Mouse (Mus musculus) heart, postnatal 25 days (tissue): Measurements from ENCODE around the gene Itih4. TPM values are rescaled to one million over a fixed set of nuclear protein-coding genes. Genes with fewer than 3 reads are reported as not detected.
A peak's percentile ranks its signal among the peaks of the same experiment; 100 is the strongest.

ENCODE experiments used
- DNase-seq: peaks from one replicate; pipeline ENCODE4 v3.0.0; 2022; ENCODE audit warnings: low spot score
- intact Hi-C: fragments of 180-260 bp; cut with DNase I; formaldehyde crosslinking; loops from one replicate; pipeline ENCODE4 v1.15.1; 2025
- total RNA-seq, 2 experiments: library from RNA; stranded (reverse); gene quantifications; 2 replicates each; pipeline ENCODE4 v1.2.3; 2021

The Itih4 gene
- total RNA-seq, 2 experiments from 2014 or later: 4.8 to 6.9 TPM

DNA sequence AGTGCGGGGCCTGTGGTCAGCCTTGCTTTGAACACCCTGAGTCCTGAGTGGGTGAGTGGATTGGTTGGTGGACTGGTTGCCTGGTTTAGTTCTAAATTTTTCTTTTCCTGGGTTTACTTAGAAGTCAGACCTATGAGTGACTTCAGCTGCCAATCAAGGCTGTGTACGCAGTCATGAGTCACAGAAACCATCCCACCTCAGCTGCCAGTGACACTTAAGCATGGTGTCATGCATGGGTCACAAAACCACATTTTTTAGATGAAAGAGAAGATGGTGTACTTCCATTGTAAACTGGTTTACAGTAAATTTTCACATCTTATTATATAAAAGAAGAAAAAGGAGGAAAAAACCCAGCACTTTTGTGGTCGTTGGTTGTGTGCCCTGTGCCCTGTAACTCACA, 8.4 kb upstream of the Itih4 start:
- intact Hi-C loops: no loop called here
- DNase-seq: no peak

- intact Hi-C loops: no loop called here
- peak; percentile 77 for DNase-seq
Measured at GRCm38 (mm10) chr14:30878958-30879571, 7.2 kb upstream of the Itih4 start, which contains the start of gene Mustn1. Mustn1 (plus strand) TSS chr14:30879200.

DNA sequence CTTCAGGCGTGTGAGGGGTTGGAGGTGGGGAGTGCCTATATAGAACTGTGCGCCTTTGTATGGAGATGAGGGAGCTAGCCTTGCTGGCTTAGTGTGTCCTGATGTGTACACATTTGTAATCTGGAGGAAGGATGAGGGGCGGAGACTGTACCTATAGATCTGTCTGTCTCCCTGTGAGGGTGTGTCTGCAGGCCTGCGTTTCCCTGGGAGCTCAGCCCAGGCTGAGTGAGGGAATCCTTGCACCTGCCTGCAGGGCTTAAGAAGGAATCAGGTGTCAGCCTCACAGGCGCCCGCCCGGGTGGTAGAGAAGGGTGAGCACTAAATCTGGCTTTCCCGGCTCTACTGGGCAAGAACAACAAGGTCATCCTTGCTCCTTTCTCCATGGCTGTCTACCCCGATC, 6.5 kb upstream of the Itih4 start:
- DNase-seq: no peak
- intact Hi-C loops: loop anchor here (2.0 to 5.0 kb wide), 2 partner anchors 13 to 63 kb away; partner anchors contain the start of gene Itih1

GRCm38 (mm10) chr14:30880251-30880650, 6.0 kb upstream of the Itih4 start:
- intact Hi-C loops: loop anchor here (2.0 to 5.0 kb wide), 2 partner anchors 13 to 62 kb away; partner anchors contain the start of gene Itih1
- DNase-seq: no peak

DNA sequence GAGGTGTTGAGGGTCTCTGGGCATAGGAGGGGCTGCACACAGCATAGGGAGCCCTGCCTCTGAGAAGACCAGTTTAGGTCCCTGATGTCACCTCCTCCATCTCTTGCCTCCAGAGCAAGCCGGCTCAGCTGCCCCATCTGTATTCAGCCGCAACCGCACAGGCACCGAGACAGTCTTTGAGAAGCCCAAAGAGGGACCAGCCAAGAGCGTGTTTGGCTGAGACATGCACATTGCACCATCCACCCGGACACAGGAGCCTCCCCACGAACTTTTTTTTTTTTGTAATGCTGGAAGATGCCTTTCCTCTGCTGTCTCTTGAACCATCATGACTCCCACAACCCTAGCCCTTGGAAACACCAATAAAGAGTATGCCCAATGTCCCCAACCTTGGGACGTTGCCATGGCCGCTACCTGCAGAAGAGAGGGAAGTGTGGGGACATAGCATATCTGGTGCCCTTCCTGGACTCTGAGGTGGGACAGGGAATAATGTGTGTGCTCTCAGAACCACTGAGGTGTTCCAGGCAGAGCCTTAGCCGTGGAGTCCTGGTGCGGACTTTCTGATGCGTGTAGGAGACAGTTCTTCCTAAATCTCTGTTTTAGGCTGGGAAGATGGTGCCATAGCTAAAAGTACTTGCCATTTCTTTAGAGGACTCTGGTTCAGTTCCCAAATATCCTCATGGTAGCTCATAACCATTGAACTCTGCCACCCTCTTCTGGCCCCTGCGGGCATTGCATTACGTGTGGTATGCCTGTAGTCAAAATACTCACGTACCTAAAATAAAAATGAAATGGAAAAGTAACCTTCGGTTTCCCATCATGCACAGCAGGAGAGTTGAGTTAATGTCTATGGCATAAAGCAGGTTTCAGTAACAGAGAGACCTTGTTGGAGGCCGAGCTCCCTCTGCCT, 5.2 kb upstream of the Itih4 start:
- no peak for DNase-seq
- intact Hi-C loops: loop anchor here (2.0 to 5.0 kb wide), 2 partner anchors 14 to 61 kb away; partner anchors contain the start of gene Itih1

GRCm38 (mm10) chr14:30881718-30882108, 4.6 kb upstream of the Itih4 start:
- intact Hi-C loops: loop anchor here (2.0 to 5.0 kb wide), 2 partner anchors 15 to 61 kb away; partner anchors contain the start of gene Itih1
- no peak for DNase-seq

- no peak for DNase-seq
- intact Hi-C loops: no loop called here
Measured at GRCm38 (mm10) chr14:30885298-30885697, 978 bp upstream of the Itih4 start.

DNA sequence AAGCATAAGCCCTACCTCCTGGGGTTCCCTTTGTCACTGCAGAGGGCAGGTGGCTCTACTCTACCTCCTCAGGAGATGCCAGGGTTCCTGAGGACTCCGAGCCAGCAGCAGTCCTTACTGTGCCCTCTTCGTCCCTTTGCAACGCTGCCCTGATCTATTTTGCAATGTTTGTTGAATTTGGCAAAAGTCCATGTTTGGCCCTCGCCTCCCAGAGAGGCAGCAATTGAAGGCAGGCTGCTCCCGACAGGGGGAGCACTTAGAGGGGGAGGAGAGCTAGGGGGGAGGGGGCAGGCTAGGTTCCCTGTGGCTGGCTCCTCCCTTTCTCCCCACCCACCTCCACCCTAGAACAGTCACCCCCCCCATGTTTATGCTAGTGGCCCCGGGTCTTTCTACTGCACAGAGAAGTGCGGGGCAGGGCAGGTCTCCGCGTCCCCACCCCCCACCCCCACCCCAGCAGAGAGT, 2.0 kb downstream of the Itih4 start:
- peak; percentile 55 for DNase-seq
- intact Hi-C loops: no loop called here

DNA sequence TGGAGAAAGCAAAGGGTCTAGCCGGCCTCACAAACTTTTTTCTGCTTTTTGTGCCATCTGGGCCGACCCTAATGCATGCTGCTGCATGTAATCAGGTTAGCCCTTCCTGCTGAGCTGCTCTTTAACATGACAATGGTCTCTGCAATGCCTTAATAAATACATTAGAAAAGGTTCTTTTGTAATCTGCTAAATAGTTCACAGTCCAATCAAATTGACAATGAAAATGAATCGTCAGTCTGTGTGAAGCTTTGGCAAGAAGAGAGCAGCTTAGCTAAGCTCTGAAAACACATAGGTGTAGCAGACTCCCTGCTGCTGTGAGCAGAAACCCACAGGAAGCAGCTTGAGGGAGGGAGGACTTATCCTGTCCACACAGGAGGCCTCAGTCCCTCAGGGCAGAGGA, 13.7 kb downstream of the Itih4 start:
- no peak for DNase-seq
- intact Hi-C loops: no loop called here

DNA sequence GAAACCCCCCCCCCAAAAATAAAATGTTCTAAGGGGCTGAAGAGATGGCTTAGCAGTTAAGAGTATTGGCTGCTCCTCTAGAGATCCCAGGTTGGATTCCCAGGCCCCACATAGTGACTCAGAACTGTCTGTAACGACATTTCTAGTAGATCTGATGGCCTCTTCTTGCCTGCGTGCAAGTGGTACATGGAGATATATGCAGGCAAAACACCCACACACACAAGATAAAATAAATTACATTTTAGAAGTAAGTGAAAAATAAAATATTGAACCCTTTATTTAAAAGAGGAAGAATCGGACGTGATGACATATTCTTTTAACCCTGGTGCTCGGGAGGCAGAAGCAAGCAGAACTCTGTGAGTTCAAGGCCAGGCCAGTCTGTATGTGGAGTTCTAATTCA, 16.4 kb downstream of the Itih4 start:
- no peak for DNase-seq
- intact Hi-C loops: no loop called here

- intact Hi-C loops: no loop called here
- DNase-seq: no peak
Measured at GRCm38 (mm10) chr14:30903036-30903435, 16.8 kb downstream of the Itih4 start.

- intact Hi-C loops: no loop called here
- no peak for DNase-seq
Measured at GRCm38 (mm10) chr14:30904307-30904706, 18.0 kb downstream of the Itih4 start.

DNA sequence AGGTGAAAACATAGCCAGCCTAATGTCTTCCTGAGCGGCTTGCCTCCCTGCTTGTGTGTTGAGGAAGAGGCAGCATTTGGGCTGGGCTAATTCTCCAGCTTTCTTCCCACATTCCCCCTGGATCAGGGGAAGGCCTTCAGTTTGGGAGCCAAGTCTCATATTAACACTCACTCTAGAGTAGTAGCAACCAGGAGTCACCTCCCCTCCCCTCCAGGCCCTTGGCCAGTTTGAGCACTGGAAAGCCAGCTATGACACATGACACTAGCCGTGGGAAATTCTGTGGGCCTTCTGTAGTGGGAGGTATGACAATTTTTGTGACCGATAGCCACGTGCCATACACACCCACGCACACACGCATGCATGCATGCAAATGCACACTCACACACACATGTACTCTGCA, 19.7 kb downstream of the Itih4 start:
- intact Hi-C loops: no loop called here
- DNase-seq: no peak

- intact Hi-C loops: no loop called here
- no peak for DNase-seq
Measured at GRCm38 (mm10) chr14:30907814-30908265, 21.6 kb downstream of the Itih4 start.

- intact Hi-C loops: no loop called here
- no peak for DNase-seq
Measured at GRCm38 (mm10) chr14:30911141-30911540, 24.9 kb downstream of the Itih4 start.

GRCm38 (mm10) chr14:30912641-30913040, 26.4 kb downstream of the Itih4 start:
- intact Hi-C loops: no loop called here
- DNase-seq: no peak

DNA sequence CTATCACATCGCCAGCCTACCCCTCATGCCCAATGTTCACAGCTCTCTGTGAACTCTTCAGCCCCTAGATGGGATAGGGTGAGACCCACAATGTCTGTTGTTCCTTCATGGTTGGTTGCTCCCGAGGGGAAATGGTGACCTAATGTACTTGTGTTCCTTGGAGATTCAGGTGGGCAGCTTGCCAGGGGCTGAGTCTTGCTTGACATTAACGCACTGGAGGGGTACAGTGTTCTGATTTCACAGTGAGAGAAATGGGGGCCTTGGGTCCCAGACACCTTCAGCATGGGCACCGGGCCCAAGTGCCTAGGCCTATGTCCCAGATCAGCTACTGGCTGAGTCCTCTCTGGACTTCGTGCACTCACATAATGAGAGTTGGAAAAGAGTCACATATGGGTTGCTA, 27.1 kb downstream of the Itih4 start:
- DNase-seq: no peak
- intact Hi-C loops: no loop called here

GRCm38 (mm10) chr14:30916516-30916915, 30.2 kb downstream of the Itih4 start:
- no peak for DNase-seq
- intact Hi-C loops: no loop called here

DNA sequence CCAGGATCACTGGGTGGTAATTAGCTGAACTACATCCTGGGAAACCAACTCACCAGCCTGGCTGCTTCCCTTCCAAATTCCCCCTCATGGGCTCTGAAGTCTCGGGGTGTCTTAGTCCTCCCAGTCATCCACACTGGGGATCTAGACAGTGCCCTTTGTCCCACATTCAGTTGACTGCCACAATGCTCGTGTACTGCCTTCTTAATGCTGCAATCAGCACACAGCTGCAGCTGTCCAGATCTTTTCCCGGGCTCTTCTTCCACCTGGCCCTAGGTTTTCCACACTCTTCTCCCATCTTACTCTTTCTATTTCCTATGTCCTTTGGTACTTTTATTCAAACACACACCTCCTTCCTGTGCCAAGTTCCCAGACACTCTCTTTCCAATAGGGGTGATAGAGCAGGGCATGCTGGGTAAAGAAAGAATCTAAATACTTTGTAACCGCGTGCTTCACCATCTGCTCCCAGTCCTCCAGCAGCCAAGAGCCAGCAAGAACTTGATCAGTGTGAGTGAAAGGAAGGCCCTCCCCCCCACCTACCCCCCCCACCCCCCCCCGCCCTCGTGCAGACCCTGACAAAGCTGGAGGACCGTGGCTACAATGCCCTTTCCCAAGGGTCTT, 35.9 kb downstream of the Itih4 start:
- intact Hi-C loops: no loop called here

GRCm38 (mm10) chr14:30923375-30924105, 37.3 kb downstream of the Itih4 start, which contains the start of gene Itih3:
Itih3 (minus strand) TSS chr14:30923760.
- no peak for DNase-seq
- intact Hi-C loops: no loop called here

More for the DNA sequence above, 35.9 kb downstream of the Itih4 start:
- no peak for DNase-seq
